In genomic region chr3:83450662-83451061, GRCm38 (mm10) we compare ENCODE assay signal across 15 mouse cellular contexts.
DNase-seq lines count a peak whose midpoint lies in the region; ATAC-seq and TF ChIP-seq lines count a peak whose summit lies in the region.
"Had no signal": no experiment of that assay in that cellular context is flagged by ENCODE, and none has a peak within 500 bp of the region (broad histone marks: within the 10 kb centered on the region; RNA-seq: fewer than 3 reads in every experiment).

No protein-coding gene starts in this region.

- DNase-seq in 3134 (ENCODE audit: extremely low read depth, insufficient read length, low spot score) = peak; percentile 33
- peak; percentile 53 for DNase-seq in heart, adult 8-10 months (ENCODE audit: low spot score)
- peak; percentile 33 for DNase-seq in heart, postnatal 25 days (ENCODE audit: low spot score)
- DNase-seq in B cell, adult 2 months = no peak
- no peak for DNase-seq in spleen, postnatal 4 days (ENCODE audit: low spot score in 2 of 2)
- DNase-seq in embryo, embryonic 10.5 days (ENCODE audit: low spot score) = no peak
- DNase-seq: cerebellum, postnatal 10 days; forebrain, postnatal 0 days; kidney, postnatal 25 days; thymus, adult 18-20 months had no signal

- TF ChIP-seq CTCF in C2C12 (IDR thresholded peaks at IDR 0.05; ENCODE audit: control insufficient read depth, insufficient read depth, insufficient read length) = no peak

- H3K79me2 ChIP-seq in C2C12 (ENCODE audit: control insufficient read depth, insufficient read depth) = no peaks in the 10 kb centered on the region

- intact Hi-C loops in heart, postnatal 25 days (cut with DNase I) = no loop called here

- no peak overlapping the region for H3K4me3 ChIP-seq in C2C12 (ENCODE audit: insufficient read depth, poor library complexity, severe bottlenecking)
- H3K4me3 ChIP-seq: embryonic facial prominence, embryonic 13.5 days; midbrain, embryonic 15.5 days; neural tube, embryonic 13.5 days had no signal

- H3ac ChIP-seq in C2C12 (ENCODE audit: control insufficient read depth, insufficient read length, low read depth) = no peak overlapping the region

- ATAC-seq in inflammation-experienced regulatory T-cells, adult 6 months = no peak
- ATAC-seq: forebrain, postnatal 0 days; midbrain, embryonic 15.5 days had no signal

- H3K27me3 ChIP-seq in C2C12 (ENCODE audit: control insufficient read depth, insufficient read depth, insufficient read length) = no peaks in the 10 kb centered on the region
- H3K27me3 ChIP-seq: embryonic facial prominence, embryonic 13.5 days; midbrain, embryonic 15.5 days; neural tube, embryonic 13.5 days had no signal

- no peaks in the 10 kb centered on the region for H3K36me3 ChIP-seq in C2C12 (ENCODE audit: control insufficient read depth, insufficient read depth)
- H3K36me3 ChIP-seq: embryonic facial prominence, embryonic 13.5 days; midbrain, embryonic 15.5 days; neural tube, embryonic 13.5 days had no signal

- no peaks in the 10 kb centered on the region for H3K79me3 ChIP-seq in C2C12 (ENCODE audit: low read depth)

TF ChIP-seq in C2C12, 6 proteins besides CTCF, POLR2A, EP300 and RAD21:
- TF ChIP-seq MYOG (IDR thresholded peaks at IDR 0.05; ENCODE audit: control insufficient read depth, extremely low read depth, insufficient read length) = no peak
- peak; percentile 83 for TF ChIP-seq MYOD1 (IDR thresholded peaks at IDR 0.05; ENCODE audit: control insufficient read depth, insufficient read length, low read depth)
- TF ChIP-seq CEBPB (IDR thresholded peaks at IDR 0.05; ENCODE audit: low read depth) = peak; percentile 42
- peak; percentile 32 for TF ChIP-seq MAX (IDR thresholded peaks at IDR 0.05)
- TF ChIP-seq USF1 (IDR thresholded peaks at IDR 0.05; ENCODE audit: low read depth) = no peak
- TF ChIP-seq FOSL1 (IDR thresholded peaks at IDR 0.05; ENCODE audit: insufficient read depth, low read length, poor library complexity, severe bottlenecking) = peak; percentile 44

Comparison
In these comparisons a context has a peak if more than half of its experiments do, and no peak if none do; other contexts are left out.
1. DNase-seq: peak in 3134 (single experiment), heart, adult 8-10 months (single experiment) and heart, postnatal 25 days (single experiment); none in B cell, adult 2 months (0 of 2), spleen, postnatal 4 days (0 of 2) and embryo, embryonic 10.5 days (single experiment).